Mouse (Mus musculus): ENCODE measurements around the gene Anxa3.

The Anxa3 gene

DNA sequence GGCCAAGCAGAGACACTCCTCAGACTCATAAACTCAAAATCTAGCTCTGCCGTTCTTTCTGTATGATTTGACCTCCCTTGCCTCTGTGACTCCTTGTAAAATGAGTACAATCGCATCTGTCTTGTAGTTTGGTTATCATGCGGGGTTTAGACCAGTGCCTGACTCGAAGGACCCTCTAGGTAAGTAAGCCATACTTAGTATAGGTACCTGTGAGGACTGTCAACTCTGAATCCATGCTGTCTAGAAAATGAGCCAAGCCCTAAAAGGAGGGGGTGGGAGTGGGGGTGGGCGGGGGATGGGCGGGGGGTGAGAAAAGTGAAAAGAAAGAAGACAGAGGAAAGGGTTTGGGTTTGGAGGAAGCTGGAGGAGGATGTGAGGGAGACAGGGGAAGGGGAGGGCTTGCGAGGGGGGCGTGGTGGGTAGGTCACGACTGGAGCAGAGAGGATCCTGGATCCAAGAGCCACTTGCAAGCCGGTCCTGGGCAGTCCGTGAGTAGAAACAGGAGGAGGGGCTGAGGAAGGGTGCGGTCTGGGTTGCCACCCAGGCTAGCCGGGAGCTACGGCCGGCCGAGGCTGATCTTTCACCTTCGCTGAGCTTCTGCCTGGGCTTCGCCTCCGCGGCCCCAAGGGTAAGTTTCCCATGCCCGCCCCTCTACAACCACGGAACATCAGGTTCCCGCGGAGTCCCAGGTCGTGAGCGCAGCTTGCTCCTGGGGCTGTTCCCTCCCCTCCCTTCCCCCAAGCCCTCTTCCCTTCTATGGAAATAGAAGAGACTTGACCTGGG lies at the start of gene Anxa3:
Anxa3 (plus strand) TSS at position 404 of the 783 bp plus-strand sequence.
- DNase-seq, result peak in 1 of 2 experiments; percentile 6

DNA sequence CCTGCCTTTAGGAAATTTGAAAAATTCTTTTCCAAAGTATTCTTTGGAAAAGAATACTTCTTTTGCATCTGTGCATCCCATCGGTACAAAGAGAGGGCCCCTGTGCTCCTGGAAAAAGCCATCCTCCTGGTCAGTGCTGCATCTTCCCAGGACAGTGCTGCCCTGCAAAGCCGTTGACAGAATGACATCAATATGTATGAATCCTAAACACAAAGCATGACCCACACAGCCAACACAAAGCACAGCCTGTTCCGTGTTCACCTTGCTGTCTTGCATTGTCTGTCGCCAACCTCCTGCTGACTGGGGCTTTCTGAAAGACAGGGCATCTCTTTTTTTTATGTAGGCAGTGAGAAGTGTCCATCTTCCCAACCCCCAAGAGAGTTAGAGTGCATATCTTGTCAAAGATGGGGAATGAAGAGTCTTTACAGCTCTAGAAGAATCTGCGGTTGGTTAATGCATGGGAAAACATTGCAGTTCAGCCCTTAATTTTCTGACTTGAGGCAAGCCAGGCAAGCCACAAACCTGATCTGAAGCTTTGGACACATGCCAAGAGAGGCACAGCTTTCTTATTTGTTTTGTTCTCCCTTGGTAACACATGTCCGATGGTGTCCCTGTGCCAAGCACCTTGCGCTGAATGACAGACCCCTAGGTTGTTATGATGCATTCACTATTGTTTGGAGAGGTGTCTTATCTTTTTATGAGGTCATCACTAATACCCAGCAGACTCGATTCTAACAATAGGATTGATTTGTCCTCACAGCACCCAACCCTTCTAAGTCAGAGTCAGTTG lies 45.7 kb upstream of the Anxa3 start:
- DNase-seq, result no peak

DNA sequence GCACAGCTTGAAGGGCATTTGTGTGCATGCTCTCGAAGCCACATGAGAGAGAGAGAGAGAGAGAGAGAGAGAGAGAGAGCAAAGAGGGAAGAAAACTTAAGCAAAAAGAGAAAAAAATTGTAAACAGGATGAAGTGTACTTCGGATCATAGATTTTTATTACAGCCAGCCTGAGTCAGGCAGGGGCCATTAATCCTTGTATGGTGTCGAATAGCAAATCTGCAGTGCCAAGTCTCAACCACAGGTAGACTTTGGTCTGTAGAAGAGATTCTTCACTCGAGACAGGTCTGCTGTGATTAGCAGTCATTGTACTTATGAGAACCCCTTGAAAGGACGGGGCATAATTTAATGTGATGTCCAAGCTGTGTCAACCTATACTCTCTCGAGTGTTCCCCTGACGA lies 35.5 kb upstream of the Anxa3 start:
- DNase-seq, result no peak

DNA sequence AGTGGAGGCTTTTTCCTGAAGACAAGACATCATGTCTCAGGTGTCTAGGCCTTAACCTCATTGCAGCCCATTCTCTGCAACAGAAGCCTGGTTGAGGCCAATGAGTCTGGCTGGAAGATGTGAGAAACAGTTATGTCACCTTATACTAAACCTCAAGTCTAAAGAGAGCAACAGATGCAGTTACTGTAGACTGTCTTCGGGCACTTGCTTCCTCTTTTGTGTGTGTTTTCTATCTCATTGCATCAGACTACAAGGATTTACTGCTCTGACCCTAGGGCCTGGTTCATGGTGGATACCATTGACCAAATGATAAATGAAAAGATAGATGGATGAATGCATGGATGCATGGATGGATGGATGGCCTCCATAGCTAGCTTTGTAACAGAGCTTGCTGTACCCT lies 31.1 kb upstream of the Anxa3 start:
- no peak for DNase-seq

DNA sequence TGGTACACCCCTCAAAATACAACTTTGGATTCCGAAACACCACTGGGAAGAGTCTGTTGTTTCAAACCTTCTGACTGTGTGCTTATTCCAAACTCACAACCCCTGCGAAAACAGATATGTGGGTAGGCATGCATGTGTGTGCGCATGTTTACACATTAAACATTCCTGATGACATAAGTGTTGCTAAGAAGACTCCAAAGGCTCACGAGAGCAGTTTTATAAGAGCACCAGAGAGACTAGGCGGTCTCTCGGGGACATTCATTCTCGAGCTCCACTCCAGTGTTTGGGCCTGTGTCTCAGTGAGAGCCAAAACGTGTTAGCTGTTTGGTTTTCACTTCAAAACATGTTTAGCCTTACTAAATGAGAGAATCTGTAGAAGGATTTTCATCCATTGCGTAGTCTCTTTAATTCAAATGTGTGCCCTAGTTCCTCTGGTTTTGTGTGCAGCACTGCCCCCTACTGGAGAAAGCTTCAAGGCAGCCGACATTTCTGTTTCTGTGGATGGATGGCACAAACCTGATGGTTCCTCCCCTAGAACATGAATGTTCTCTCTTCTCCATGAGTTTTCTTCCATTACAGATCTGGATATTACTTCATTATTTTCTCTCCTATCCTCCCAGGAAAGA lies 24.2 kb upstream of the Anxa3 start:
- peak; percentile 14 to 18 for DNase-seq

DNA sequence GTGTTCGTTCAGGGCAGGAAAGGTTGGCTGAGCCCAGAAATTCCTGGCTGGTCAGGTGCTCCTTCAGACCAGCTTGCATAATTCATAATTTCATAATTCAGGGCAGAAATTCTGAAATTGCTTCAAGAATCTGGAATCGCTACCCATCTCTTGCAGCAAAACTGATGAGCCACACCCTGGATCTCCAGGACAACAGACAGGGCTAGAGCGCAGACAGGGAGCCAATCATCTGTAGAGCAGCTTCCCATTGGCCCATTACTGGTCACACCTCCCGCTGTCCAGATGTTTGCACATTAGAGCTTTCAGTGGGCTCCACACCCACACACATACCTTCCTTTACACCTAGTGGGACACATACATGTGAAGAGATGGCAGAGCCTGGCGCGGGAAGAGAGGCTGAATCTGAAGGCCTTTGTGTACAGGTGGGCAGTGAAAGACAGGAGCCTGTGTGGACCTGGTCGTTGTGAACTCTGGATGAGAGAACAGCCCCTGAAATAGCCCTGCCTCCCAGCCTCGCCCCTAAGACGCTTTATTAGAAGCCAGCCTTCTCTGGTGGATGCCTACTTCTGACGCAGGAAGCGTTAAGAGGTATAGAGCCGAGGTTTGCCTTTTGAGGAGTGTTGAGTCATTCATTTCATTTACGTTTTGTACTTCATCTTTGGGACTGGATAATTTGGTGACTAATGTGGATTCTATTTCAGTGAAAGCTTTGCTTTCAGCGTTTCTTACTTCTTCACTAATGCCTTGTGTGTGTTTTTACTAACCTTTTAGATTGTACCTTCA lies 9.4 kb upstream of the Anxa3 start:
- no peak for DNase-seq

DNA sequence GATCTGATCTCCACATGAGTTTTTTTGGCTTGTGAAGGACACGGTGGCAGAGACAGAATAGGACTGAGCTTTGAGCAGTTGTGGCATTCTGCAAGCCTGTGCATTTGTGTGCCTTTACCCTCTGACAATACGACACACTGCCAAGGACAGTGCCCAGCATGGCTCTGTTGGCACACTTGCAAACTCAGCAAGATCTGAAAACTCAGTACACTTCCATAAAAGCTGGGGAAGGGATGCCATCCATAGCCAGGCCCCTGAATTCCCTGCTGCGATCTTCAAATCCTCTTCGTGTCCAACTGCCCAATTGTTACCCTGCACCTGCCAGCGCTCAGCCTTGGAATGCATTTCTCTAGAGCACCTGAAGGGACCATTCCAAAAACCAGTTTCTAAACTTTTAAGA lies 8.0 kb upstream of the Anxa3 start:
- DNase-seq, result no peak

DNA sequence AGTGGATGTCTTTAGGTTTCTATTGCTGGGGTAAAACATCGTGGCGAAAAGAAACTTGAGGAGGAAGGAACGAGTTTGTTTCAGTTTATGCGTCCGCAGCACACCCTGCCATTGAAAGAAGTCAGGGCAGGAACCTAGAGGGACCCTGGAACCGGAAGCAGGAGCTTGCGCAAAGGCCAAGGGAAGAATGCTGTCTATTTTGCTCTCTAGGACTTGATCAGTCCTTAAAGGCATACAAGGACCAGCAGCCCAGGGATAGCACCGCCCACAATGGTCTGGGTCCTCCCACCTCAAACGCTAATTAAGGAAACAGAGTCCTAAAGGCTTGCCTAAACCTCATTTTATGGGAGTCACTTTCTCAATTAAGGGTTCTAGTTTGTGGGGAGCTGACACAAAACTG lies 717 bp upstream of the Anxa3 start:
- no peak for DNase-seq

DNA sequence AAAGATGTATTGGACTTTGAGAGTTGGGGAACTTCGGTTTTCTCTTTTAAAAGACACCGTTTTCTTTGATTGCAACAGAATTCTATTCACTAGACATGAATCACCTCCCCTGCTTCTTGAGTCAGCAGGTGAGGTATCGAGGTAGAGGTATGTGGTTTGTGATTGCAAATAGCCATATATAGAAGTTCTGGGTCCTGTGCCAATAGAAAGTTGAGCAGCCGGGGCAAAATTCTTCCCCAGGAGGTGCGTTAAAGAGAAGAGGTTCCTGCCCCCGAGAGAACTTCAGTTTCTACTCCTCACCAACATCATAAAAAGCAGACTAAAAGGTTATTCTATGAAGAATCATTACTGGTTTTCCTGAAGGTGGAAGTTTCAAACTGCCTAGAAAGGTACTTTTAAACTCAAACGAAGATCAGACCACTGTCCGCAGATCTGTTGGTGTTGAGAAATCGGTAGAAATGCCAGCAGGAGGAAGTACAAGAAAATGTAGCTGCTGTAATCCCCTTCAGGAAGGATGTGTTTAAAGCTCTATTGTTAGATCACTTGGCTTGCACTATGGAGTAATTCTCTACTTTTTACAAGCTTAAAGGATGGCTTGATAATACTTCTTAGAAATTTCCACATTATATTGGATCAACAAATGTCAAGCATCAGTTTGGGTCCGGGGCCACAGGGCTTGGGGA lies 955 bp downstream of the Anxa3 start:
- no peak for DNase-seq

DNA sequence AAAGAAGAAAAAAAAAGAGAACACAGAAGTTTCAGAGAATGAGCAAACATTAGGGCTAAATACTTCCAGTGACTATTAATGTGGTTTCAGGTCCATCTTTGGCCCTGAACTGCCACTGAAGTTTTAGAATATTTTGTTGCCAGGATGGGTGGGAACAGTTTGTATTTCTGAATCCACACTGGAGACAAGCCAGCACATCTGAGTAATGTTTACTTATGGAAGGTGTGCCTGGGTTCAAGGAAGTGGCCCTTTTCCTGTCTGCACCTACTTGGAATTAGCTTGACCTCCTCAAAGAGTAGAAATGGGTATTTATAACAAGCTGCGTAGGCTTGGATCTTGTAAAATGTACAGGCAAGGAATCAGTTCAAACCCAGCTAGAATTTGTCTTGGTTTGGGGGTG lies 2.6 kb downstream of the Anxa3 start:
- DNase-seq, result no peak

DNA sequence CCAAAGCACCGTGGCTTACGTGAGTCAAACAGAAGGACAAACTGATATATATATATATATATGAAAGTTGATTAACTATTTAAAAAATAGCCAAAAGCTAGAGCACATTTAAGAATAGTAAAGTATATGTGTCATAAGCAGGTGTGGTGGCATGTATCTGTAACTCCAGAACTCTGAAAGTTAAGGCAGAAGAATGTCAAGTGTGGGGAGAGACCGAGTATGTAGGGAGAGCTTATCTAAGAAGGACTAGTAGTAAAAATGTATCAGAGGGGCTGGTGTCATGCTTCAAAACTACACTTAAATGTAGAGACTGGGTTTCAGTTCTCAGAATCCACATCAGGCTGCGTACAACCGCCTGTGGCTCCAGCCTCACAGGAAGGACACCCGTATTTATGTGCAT lies 4.3 kb downstream of the Anxa3 start:
- DNase-seq, result no peak

DNA sequence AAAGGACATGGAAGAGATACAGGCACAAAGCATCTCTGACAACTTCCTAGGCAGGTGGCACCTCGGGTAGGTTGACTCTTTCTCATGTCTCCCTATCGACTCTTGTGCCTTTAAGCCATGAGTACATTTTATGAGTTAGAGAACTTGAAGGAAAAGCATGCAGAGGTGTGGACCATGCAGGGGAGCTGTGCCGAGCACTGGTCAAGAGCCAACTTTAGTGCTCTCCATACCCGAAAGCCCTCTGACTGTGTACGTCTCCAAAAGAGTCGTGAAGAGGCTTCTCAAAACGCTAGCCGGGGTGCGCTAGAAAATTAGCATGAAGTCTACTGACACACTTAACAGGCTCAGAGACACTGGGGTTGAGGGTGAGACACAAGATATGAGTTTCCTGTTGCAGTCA lies 6.0 kb downstream of the Anxa3 start:
- DNase-seq, result no peak

DNA sequence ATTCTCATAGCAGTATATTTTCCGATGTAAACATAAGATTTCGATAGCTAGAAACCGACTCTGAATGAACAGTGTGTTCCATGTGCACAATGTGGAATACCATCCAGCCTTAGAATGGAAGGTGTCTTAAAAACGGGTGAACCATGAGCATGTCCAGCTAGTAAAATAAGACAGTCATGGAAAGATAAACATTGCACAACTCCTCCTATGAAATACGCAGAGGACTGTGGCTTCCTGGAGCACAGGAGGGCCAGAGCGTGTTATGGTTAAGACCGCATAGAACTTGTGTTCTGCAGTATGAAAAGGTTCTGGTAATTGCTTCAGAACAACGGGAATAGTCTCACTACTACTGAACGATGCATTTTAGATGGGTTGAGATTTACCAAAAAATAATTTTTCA lies 6.8 kb downstream of the Anxa3 start:
- DNase-seq, result no peak

DNA sequence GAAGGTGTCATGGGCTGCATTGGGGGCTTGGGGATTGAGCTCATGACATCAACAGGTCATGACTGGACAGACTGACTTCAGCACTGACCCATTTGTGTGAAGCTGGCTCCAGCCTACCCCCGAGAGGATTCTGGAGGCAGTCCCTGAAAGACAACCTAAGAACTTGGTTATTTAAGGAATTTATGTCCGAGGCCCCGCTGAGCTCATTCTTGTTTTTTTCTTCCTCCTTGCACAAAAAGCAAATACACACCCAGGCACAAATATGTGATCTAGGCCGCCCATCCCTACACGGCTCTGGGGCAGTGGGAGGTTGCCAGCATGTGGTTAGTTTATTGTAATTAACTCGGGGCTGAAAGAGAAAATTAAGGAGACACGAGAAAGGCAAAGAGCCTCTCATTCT lies 9.0 kb downstream of the Anxa3 start:
- DNase-seq, result no peak

DNA sequence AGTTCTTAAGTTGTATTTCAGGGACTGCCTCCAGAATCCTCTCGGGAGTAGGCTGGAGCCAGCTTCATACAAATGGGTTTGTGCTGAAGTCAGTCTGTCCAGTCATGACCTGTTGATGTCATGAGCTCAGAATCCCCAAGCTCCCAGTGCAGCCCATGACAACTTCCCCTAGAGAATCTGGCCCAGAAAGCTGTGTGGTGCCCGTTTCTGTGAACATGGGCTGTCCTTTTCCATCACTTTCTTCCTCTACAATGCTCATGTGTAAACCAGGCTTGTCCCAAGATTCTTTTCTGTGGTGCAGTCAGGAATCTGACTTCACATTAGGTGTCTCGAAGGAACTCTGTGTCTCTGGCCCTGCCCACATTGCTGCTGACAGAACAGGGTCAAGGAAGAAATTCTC lies 10.0 kb downstream of the Anxa3 start:
- DNase-seq, result no peak

DNA sequence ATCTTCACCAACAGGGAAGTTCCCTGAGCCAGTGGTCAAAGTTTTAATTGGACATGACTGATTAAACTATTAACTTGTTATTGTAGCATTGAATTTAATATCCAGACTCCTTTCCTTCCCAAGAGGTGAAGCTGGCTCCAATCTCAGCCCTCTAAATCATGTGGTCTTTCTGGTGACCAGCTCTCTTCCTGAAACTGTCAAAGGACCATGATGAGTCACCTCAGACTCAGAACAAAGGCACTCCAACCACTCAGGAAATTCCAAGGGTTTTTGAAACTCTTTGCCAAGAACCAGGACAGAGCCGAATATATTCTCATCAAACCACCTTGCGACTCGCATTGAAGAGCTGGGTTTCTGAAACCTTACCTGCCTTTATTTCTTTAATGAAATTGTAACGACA lies 11.2 kb downstream of the Anxa3 start:
- no peak for DNase-seq

DNA sequence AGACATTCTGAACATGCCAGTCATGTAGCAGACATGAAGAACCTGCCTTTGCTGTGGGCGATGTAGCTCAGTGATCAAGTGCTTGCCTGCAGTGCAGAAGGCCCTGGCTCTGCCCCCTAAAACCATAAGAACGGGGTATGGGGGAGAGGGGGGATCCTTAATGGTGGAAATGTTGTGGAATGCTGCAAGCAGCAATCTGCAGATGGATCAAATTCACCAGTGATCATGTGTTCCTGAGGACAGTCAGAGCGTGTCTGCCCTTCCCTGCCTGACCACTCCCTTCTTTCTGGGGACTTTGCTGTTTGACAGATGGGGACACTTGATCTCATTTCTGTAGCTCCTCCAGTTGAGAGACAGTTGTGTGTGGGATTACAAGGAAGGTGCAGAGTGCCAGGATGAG lies 11.7 kb downstream of the Anxa3 start:
- DNase-seq, result no peak

DNA sequence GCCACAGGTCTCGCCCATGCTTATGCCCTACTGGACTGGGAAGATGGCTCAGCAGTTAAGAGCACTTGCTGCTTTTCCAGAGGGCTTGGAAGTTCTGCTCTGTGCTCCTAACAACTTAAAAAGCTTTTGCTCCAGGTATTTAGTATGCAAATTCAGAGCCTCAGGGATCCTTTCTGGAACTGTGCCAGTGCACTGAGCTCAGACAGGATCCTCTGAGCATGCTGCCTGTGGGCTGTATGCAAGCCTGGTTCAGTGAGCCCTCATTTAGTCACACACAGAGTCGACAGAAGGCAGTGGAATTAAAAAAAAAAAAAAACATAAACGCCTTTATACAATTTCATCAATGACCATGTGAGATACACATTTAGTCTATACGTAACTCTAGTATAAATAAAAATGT lies 17.5 kb downstream of the Anxa3 start:
- DNase-seq, result no peak

DNA sequence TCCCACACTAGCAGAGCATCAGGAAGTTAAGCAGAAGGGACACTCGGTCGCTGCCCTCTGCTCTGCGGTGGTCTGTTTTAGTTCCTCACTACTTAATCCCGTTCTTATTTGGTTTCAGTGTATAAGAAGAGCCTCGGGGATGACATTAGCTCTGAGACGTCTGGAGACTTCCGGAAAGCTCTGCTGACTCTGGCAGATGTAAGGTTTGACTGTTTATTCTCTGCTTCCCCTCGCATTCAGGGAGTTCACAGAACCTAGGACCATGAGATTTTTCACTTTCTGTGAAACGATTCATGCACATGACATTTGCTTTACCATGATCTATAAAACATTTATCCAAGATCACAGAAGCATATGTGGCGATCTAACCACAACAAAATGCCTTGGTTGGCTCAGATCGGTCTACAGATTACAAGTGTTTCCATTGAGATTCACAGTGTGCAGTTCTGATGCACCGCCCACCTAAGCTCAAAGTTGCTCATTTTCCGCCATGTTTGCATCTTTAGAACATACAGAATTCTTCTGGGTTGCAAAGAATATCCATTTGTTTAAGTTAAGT lies 31.7 kb downstream of the Anxa3 start:
- no peak for DNase-seq

DNA sequence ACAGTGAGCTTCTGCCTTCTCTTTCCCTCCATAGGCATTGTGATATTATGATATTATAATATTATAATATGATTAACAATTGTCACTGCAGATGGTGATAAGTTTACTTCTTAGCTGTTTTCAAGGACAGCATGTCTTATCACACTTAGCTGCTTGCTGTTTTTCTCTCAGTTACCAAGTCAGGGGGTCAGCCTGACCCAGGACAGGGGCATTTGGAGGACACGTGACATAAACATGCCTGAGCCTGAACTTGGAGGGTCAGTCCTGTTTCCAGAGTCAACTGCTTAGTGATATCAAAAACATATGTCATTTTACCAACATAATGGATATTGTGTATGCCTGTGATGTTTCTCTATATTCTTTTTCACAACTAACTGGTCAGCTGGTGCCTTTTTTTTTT lies 34.0 kb downstream of the Anxa3 start:
- no peak for DNase-seq

DNA sequence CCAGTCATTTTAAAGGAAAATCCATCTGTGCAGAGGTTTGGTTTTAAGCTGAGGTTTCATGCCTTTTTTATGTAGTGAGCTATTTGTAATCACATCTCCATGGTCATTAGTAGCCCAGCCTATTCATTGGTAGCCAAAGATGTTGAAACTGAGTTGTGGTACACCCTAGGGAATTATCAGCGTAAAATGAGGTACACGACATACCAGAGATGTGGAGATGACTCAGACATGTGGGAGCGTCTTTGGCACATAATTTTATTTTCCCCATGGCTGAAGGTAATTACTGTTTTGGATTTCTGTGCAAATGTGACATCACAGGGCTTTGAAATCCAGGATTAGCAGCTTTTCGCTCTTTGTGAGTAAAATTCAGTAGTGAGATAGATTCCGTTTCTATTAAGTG lies 41.2 kb downstream of the Anxa3 start:
- DNase-seq, result no peak

DNA sequence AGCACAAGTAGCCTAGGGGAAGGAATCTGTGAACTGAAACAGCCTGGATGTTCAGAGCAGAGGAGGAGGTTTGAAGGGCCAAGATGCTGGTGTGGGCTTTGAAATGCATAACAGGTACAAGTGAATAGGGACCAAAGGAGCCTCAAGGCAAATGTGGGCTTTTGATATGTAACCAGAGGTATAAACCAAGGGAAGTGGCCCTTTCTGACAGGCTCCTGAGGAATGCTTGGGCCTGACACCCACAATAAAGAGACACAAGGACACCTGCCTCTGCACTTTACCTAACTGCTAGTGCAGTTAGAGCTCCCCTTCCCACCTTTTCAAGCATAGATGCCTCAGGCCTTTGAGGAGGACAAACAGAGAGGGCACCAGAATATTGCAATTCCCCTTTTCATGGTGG lies 54.8 kb downstream of the Anxa3 start:
- no peak for DNase-seq

Measured in thymus, postnatal 36 days (tissue).